Mouse (Mus musculus): ENCODE results near the gene Prkcb.

Prkcb gene

GRCm38 (mm10) chr7:122533566-122534360 lies 245.2 kb downstream of the Prkcb start:
- DNase-seq = no peak

DNA sequence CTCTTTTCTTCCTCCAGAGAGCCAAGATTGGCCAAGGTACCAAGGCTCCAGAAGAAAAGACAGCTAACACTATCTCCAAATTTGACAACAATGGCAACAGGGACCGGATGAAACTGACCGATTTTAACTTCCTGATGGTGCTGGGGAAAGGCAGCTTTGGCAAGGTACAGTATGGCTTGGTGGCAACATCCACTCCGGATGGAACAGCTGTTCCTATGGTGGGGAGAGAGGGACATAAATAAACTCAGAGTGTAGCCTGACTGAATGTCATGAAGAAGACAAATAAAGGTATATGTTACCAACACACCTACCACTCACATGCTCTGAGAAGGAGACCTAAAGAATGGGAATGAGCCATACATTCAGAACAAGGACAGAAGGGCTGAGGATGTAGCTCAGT lies 256.1 kb downstream of the Prkcb start:
- DNase-seq = no peak

- peak; percentile 11 to 16 for DNase-seq
Measured at GRCm38 (mm10) chr7:122556575-122557140, 268.1 kb downstream of the Prkcb start.

GRCm38 (mm10) chr7:122558085-122558811 lies 269.7 kb downstream of the Prkcb start:
- no peak for DNase-seq

GRCm38 (mm10) chr7:122558912-122559311 lies 270.4 kb downstream of the Prkcb start:
- DNase-seq = no peak

- DNase-seq = no peak
Measured at GRCm38 (mm10) chr7:122562586-122562985, 274.0 kb downstream of the Prkcb start.

GRCm38 (mm10) chr7:122565371-122565770 lies 276.8 kb downstream of the Prkcb start:
- no peak for DNase-seq

DNA sequence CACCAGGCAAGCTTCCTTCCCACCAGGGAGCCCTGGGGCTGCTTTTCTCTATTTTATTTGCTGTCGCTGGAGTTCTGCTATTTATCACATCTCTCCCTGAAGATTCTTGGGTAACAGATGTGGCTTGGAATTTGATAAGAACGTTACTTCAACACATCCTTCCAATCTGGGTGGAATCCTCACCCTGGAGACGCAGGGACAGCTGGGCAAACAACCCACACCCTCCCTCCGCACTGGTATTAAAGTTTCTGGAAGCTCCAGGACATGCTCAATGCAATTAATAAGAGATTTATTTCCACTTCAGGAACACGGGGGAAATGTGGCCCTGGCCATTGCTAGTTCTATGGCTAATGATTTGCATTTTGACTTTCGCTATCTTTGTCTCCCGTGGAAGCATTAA lies 277.5 kb downstream of the Prkcb start:
- DNase-seq = no peak

GRCm38 (mm10) chr7:122568787-122569186 lies 280.2 kb downstream of the Prkcb start:
- no peak for DNase-seq

DNA sequence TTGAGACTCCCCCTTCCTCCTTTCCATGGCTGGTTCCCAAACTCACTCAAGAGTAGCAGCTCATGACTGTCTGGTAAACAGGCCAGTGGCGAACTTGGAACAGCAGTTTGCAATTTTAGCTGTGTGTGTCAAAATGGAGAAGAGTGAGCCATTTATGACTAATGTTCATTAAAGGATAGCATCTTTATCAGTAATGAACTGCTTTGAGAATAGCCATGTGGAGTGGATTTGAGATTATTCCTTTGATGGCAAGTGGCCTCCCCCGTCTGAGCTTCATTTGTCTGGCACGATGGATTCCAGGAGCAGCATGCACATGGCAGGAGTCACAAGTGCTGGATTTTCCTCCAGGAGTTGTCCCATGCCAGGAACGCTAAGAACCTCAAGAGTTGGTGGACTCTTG lies 281.9 kb downstream of the Prkcb start:
- no peak for DNase-seq

- DNase-seq = no peak
Measured at GRCm38 (mm10) chr7:122573101-122573635, 284.6 kb downstream of the Prkcb start.

GRCm38 (mm10) chr7:122574418-122574817 lies 285.9 kb downstream of the Prkcb start:
- no peak for DNase-seq

- no peak for DNase-seq
Measured at GRCm38 (mm10) chr7:122575056-122575455, 286.5 kb downstream of the Prkcb start.

- DNase-seq = no peak
Measured at GRCm38 (mm10) chr7:122575506-122575905, 287.0 kb downstream of the Prkcb start.

DNA sequence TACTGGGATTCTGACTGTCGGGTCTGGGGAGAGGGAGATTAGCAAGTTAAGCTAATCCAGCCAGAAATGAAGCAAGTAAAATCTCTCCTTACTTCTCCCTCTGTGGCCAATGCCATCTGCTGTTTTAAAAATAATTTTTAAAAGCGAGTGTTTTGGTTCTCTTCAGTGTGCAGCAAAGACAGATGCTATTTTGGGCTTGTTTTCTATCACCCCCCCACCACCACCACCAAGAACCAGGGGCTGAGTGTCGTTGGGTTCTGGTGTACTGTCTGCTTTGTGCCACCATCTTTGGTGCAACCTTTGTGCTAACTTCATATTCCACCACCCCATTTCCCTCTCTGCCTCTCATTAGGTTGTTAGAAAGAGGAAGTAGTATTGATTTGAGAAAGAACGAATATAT lies 289.0 kb downstream of the Prkcb start:
- DNase-seq = no peak

DNA sequence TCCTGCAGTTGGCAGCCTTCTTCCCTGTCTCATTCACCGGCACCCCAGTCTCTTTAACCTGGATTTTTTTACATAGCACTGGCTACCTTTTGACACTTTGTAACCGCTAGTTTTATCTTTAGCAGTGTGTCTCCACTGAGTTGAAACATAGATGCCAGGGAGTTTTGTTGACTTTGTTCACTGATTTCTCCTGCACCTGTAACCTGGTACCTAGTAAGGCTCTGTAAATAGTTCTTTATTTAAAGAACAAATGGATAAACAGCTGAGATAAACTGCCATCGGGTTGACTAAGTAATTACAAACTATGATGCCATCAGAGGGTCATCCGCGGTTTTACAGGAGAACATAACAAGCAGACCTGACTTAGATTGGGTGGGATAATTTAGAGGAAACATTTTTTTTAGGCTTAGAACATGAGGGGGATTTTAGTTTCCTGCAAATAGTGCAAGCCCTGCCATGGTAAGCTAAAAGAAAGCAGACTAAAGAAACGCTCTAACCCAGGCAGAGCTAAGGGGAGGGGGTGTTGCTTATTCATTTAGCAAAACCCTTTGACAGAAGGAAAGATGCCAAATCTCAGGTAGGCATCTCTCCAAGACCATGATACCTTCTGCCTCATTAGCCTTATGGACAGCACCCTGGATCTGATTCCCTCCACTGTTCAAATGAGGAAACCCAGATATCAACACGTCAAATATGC lies 291.1 kb downstream of the Prkcb start:
- peak in 1 of 2 experiments; percentile 13 for DNase-seq

GRCm38 (mm10) chr7:122580158-122580475 lies 291.6 kb downstream of the Prkcb start:
- no peak for DNase-seq

DNA sequence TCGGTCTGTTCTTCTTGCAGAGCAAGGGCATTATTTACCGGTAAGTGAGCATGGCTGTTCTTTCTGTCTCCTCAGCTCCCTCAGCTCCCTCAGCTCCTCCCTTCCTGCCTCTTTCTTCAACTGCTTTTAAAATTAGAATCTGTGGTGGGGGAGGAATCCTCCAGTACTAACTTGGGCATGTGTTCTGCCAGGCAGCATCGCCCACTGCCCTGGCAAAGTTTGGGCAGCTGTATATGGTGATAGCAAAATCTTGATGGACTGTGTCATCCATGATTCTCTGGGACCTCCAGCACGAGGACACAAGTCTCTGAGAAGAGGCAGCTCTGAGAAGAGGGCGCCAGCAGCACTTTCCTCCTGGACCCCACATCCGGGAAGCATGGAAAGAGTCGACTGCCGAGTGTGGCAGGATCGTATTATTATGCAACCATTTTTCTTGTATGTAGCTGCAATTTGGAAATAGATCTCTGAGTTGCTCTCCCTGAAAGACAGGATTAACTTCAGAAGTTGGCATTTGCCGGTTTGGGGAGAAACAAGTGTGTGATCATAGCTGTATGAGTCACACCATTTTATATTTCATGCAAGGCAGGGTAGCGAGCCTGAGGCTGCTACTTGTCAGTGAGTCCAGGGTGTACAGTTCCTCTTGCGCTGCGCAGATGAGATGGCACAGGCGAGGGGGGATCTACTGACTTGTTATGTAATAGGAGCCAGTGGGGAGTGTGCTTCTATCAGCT lies 296.0 kb downstream of the Prkcb start:
- no peak for DNase-seq

DNA sequence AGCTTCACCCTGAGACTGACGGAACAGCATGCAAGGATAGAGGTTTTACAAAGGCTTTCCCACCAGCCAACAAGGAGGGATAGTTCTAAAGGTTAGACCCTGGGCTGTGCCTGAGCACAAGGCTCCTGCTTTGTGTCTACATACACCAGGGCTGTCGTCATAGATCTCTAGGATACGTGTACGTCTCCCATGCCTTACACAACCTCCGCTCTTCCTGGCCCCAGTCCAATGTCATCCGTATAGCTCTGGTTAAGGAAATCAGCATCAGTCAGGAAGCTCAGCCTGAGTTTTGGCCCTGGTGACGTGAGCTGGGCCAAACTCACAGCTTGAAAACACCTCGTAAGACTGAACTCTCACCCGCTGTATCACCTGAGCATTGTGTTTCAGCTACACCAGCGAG lies 307.3 kb downstream of the Prkcb start:
- DNase-seq = peak; percentile 21 to 30

GRCm38 (mm10) chr7:122596596-122597170 lies 308.1 kb downstream of the Prkcb start:
- no peak for DNase-seq

GRCm38 (mm10) chr7:122597313-122597712 lies 308.8 kb downstream of the Prkcb start:
- no peak for DNase-seq

- no peak for DNase-seq
Measured at GRCm38 (mm10) chr7:122600856-122601255, 312.3 kb downstream of the Prkcb start.

All from cerebellum, postnatal 36 days (tissue).